Mouse (Mus musculus) megakaryocyte, embryonic 14.5 days (primary cell): Measurements from ENCODE around the gene Mrps24.

ENCODE experiments used
- FLI1 ChIP-seq: IDR thresholded peaks from 2 replicates; pipeline ENCODE4 v1.6.1; 2012; ENCODE audit warnings: low read length, inconsistent platforms, mixed read lengths
- GATA1 ChIP-seq: IDR thresholded peaks from 3 replicates; pipeline ENCODE4 v1.6.1; 2012; ENCODE audit warnings: mixed read lengths, low read length, inconsistent platforms, borderline replicate concordance

GRCm38 (mm10) chr11:5744951-5745350, 29.5 kb upstream of the Mrps24 start:
- TF ChIP-seq FLI1 (no peak), GATA1 (no peak)
